Mouse (Mus musculus): ENCODE measurements around the gene Slit3.

Gene Slit3

DNA sequence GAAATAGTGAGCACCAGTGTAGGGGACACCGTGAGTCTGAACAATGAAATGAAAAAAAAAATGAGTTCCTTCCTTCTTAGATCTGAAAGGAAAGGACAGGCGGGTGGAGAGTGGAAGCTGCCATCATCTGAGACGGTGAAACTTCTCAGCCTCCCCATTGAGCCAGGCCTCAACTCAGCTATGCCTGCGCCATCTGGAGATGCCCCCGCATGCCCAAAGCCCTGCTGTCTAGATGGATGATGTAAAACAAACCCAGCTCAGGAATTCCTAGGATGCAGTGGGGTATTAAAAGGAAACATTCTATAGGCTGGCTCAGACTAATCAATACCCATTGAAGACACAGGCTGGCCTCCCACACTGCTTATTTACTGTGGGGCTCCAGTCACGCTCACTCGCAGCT is 477.7 kb downstream of the Slit3 start:
- no peak for DNase-seq

DNA sequence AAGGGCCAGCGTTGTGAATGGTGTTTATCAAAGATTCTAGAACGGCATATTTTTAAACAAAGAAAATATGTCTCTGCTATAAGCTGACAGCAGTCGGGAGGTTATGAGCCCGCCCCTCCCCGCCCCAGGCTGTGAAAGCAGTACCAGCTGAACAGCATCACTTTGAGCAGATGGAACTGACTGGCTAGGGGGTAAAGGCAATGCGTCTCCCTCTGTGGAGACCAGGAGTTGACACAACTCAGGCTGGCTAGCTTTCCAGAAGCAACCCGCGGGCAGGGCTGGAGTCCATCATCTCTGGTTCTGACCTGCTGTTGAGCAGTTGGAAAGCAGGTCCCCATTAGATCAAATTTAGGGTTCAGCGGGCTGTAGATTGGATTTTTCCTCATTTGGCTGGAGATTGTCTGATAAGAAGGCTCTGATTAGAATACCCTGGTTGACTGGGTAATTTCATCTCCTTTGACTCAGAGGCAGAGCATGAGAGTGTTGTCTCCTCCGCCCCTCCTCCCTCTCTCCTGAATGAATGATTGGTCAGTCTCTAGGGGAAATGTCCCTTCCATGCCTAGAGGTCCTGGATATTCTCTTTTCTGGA is 480.7 kb downstream of the Slit3 start:
- peak; percentile 15 for DNase-seq

- no peak for DNase-seq
Observed at GRCm38 (mm10) chr11:35602586-35602985, 481.6 kb downstream of the Slit3 start.

DNA sequence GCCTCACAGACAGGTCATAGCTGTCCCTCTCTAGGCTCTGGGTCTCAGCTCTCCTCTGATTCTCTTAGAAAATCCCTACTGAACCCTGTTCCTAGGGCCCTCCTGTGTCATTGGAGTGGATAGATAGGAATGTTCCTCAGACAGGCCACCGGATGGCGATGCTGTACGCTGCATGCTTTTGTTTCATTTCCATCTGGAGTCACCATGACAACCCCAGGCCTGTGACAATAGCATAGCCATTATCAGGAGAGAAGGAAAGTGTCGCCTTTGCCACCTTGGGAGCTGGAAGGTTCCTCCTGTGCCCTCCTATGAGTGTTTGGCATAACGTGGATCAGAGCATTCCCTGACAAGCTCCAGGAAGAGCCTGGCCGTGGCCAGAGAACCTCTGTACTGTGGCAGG is 482.9 kb downstream of the Slit3 start:
- no peak for DNase-seq

DNA sequence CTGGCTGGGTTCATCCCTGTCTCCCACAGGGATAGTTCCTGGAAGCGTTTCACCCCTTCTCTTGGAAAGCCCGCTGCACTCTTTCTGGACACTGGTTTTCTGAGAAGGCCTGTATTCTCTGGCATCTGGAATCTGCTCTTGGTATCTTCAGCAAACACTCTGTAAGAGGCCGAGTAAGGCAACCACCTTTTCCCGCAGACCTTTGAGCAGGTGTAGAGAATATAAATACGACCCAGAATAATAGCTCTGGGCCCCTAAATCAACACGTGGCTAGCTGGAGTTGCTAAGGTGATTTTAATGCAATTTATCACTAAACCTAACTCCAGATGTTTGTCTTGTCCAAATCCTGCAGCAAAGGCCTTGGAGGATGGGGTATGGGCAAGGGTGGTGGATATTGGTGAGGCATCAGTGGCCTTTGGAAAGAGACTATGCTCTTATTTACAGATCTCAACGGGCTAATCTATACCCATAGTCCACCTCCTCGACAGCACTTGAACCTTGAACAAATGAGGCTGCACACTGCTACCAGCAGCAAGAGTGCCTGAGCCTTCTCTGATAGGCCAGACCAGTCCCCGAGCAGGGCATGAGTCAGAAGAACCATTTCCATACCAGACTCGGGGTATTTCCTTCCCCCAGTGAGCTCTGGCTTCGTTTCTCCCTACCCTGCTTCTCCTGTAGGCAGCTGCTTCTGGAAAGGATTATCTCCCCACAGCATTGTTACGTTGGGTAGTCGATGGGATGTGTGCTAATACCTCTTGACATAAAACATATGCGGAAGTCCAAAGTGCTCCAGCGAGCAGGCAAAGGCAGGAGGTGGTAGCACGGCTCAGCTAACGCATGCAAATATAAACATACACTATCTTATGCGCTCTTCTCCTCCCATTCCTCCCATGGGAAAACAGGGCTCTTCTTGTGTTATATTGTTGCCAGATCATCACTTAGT is 484.1 kb downstream of the Slit3 start:
- no peak for DNase-seq

DNA sequence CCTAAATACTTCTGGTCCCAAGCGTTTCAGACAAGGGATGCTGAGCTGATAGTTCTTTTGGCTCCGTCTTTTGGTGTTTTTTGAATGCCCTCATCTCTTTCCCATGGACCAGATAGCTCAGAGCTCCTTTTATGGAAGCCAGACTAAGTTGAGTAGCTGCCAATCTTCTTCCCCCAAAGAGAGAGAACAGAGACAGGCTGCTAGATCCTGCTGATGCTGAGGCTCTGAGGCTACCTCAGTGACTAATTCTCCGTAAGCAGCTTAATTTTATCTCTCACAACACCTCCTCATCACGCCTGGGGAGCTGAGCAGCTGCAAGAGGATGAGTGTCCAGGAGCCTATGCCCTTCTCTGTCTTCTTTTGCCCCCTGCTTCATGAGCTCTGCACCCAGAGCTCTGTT is 486.2 kb downstream of the Slit3 start:
- DNase-seq, result no peak

- no peak for DNase-seq
Observed at GRCm38 (mm10) chr11:35608794-35609193, 487.8 kb downstream of the Slit3 start.

DNA sequence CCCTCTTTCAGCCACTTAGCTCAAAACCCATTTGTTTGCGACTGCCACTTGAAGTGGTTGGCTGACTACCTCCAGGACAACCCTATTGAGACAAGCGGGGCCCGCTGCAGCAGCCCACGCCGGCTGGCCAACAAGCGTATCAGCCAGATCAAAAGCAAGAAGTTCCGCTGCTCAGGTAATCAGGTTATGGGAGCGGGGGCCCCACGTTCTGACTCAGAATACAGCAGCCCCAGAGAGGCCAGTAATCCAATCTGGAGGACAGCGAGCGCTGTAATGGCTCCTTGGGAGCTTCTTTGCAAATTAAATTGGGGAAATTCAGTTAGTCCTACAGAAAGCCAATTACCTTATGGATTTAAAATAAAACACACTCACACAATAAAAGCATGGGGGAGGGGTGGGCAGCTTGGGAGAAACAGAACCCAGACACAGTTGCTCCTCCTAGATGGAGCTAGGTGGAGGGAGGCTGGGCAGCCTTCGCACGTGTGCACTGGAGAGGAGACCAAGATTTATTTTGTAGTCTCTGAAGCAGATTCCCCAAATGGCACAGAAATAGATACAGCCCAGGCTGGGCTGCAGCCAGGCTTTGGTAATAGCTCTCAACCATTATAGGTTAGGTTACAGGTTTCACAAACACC is 491.4 kb downstream of the Slit3 start:
- no peak for DNase-seq

GRCm38 (mm10) chr11:35614530-35614929 is 493.5 kb downstream of the Slit3 start:
- no peak for DNase-seq

DNA sequence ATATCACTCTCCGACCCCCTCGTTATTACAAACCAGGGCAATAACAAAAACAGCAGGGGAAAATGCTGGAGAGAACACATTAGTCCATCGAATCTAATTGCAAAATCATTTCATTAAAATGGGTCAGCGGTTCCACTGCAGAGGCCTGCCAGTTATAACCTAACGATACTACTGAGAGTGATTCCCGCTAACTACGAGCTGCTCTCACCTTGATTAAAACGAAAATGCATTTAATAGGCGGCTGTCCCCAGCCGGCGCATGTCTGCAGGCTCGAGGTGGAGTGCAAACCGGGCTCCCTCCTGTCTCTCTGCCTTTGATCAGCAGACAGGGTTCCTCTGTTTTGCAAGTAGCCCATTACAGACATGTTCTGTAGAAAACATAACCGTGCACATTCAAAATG is 498.4 kb downstream of the Slit3 start:
- DNase-seq, result no peak

DNA sequence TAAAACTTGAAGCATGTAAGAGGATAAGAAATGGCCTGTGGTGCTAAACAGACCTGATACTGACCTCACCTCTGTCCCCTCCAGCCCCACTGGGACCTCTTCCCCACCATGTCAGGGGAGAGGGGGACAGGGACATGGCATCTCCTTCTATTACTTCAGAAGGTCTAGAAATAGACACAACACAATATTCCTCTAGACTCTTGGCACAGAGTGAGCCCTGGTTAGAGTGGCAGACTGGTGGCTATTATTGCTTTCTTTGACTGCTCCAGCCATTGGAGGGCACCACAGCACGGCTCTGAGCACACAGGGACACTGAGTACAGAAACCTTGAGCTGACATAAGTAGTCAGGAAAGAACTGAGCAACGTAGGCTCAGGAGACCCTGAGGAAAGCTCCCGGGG is 501.7 kb downstream of the Slit3 start:
- DNase-seq, result no peak

- DNase-seq, result no peak
Observed at GRCm38 (mm10) chr11:35624515-35625270, 503.7 kb downstream of the Slit3 start.

GRCm38 (mm10) chr11:35625576-35625975 is 504.6 kb downstream of the Slit3 start:
- no peak for DNase-seq

DNA sequence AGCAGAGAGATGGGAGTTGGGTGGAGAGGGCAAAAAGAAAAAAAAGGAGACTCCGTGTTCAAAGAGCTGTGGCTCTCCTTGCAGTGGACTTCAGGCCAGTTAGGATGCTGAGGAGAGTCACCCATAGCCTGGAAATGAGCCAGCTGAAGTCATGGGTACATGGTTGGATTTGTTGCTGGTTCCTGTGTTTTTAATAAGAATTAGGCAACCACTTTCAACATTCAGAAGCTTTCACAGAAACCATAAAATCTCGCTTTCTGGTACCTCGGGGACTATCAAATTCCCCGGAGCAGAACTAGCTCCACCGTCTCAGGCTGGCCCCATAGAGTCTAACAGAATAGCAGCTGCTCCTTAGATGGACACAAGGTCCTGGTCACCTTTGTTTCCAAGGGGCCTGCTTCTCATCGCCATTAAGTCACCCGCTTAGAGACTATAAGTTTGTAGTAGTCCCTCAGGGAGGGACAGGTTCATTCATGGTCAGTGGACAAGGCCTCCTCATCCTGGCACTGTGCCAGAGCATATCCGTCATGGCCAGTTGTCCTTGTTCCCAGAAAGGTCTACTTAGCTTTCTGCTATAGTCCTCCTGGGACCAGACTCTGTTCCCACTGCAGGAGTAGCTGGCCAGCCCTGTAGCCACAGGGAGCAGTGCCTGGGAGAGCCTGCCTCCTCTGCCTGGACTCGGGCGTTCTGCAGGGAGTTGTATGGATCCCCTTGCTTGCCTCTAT is 505.3 kb downstream of the Slit3 start:
- DNase-seq, result peak; percentile 49

DNA sequence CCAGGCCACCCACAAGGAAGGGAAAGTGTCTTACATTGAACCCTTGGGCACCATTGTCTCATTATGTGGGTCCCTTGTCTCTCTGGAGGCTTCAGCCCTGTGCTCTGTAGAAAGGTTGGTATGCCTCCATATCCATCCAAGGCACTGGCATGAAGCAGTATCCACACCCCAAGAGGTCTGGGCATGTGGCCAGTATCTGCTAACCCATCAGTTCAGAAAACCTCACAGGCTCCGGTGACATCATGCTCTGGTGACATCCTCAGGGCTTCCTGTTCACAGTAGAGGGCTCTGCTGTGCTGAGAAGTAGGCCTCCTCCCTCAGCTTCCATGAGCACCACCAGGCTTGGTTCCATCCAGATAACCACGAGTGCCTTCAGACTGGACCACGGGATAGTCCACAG is 506.8 kb downstream of the Slit3 start:
- DNase-seq, result peak; percentile 26

GRCm38 (mm10) chr11:35632262-35632661 is 511.2 kb downstream of the Slit3 start:
- no peak for DNase-seq

GRCm38 (mm10) chr11:35637102-35637501 is 516.1 kb downstream of the Slit3 start:
- no peak for DNase-seq

DNA sequence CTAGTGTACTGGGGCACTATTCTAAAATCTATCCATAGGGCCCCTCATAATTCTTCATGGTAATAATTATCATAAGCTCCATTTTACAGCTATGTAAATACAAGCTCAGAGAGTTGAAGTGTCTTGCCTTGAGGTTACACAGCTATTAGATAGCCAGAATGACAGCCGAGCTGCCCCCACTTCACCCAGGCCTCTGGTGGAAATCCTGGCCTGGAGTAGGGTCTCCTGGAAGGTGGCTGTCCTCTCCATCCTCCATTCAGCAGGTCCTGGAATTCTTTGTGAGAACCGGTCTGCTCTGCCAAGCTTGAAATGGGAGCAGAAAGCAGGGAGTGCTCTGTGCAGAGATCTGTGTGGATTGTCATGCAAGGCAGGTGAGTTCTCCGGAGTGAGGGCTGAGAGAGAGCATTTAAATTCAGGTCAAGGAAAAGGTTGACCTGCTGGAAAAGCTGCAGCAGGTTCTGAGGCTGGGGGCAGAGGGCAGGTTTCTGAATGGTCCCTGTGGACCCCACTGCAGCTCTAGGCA is 517.9 kb downstream of the Slit3 start:
- no peak for DNase-seq

- no peak for DNase-seq
Observed at GRCm38 (mm10) chr11:35639428-35639827, 518.4 kb downstream of the Slit3 start.

DNA sequence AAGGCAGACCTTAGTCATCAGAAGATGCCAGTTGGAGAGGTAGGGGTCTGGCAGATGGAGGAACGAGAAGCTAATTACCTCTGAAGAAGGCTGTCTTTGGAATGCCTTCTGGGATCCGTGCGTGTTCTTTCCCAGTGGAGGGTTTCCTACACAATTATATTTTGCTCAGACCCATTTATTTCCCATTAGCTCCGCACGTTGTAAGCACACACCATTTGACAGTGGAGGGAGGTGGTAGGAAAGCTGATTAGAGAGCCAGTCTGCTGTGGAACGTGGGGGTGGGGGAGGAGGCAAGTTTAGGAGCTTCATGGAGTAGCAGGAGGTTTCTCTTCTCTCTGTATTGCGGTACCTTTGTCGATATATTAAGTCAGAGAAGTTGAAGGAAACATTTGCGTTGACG is 530.3 kb downstream of the Slit3 start:
- no peak for DNase-seq

DNA sequence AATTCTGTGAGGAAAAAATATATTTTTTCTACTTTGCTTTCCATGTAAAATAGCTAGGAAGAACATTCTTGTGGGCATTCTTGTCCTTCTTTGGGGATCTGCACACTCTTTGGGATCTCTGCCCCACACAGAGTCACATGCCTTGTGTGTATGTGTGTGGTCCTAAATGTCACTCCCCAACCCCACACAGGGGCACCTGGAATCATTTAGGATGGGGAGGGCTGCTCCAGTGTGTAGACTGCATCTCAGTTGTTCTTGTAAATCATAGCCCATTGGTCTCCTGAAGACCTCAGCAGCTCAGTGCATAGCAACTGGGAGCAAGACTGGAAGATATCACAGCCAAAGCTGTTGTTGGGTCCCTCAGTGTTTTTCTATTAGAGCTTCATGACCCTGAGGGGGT is 534.8 kb downstream of the Slit3 start:
- no peak for DNase-seq

- DNase-seq, result no peak
Observed at GRCm38 (mm10) chr11:35657582-35657981, 536.6 kb downstream of the Slit3 start.

Measured in kidney, postnatal 10 days (tissue).